Mouse (Mus musculus) cerebellum, adult 2 months (tissue): ENCODE measurements around the gene Lhfpl4.

Experiments
- CTCF ChIP-seq: fragments of 200-500 bp; IDR thresholded peaks from 2 replicates; pipeline ENCODE4 v1.5.1; 2011; ENCODE audit warnings: low read depth, mild to moderate bottlenecking, control low read depth, low read length, moderate library complexity, borderline replicate concordance; ENCODE audit not compliant: insufficient read depth
- POLR2A ChIP-seq: fragments of 200-500 bp; IDR thresholded peaks from 2 replicates; pipeline ENCODE4 v1.6.1; 2011; ENCODE audit warnings: low read length, control low read depth, borderline replicate concordance; ENCODE audit not compliant: insufficient read depth

DNA sequence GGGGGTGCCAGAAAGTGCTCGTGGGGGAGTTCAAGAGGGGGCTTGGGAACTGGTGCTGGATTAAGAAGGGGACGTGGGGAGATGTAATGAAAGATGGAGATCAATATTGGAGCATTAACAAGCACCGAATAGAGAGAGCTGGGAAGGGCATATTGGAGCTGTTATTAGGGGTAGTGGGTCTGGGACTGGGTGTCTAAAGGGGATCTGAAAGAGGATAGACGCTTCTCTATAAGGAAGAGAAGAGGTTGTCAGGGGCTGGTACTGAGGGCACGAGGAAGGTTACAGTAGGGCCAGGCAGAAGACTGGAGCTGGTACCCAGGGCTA lies 705 bp downstream of the Lhfpl4 start:
- TF ChIP-seq POLR2A (no peak), CTCF (no peak)
